Mouse (Mus musculus): Measurements from ENCODE around the gene C1qc.

- TF ChIP-seq POLR2A (IDR thresholded peaks at IDR 0.05; ENCODE audit: borderline replicate concordance, low read depth, low read length) (no peak), CTCF (IDR thresholded peaks at IDR 0.05; ENCODE audit: low read depth, low read length) (peak; percentile 7; the same call in 1 of the 2 replicates)
These were observed 5.3 kb upstream of the C1qc start for GRCm38 (mm10) chr4:136898084-136898598.

All from bone marrow macrophage, adult 2 months (primary cell).